Mouse (Mus musculus): ENCODE measurements around the gene Spdye4a.

Gene Spdye4a

GRCm38 (mm10) chr5:143226790-143227189 is at the start of gene Spdye4a:
Spdye4a (minus strand) TSS chr5:143226890.
- DNase-seq: no peak

- DNase-seq: no peak
Observed at GRCm38 (mm10) chr5:143275761-143276160, 49.1 kb upstream of the Spdye4a start.

DNA sequence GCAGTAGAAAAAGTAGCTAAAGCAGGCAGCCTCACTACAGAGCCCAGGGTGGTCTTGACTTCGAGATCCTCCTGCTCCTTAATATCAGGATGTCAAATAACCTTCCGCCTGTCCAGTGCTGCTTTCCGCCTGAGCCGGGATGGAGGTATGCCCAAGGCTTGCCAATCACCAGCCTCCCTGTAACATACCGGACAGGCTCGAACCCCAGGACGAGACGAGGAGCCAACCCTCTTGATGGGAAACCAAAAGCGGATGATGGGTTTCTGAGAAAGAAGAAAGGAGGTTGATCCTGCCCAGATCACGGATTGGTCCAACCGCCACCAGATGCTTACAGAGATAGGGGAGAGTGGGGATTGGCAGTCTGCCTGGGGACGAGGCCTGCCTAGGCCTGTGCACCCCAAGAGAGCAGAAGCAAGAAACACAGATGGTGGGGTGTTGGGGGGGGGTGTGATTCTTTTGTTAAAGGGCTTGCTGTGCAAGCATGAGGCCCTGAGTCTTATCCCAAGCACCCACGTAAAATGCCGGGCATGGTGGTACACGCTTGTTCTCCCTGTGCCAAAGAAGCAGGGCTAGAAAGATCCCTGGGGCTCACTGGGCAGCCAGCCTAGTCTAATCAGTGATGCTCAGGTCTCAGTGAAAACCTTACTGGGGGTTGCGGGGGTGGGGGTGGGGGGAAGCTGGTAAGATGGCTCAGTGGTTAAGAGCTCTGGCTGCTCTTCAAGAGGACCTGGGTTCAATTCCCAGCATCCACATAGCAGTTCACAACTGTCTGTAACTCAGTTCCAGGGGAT is 46.0 kb upstream of the Spdye4a start:
- DNase-seq: no peak

- DNase-seq: no peak
Observed at GRCm38 (mm10) chr5:143272108-143272507, 45.4 kb upstream of the Spdye4a start.

DNA sequence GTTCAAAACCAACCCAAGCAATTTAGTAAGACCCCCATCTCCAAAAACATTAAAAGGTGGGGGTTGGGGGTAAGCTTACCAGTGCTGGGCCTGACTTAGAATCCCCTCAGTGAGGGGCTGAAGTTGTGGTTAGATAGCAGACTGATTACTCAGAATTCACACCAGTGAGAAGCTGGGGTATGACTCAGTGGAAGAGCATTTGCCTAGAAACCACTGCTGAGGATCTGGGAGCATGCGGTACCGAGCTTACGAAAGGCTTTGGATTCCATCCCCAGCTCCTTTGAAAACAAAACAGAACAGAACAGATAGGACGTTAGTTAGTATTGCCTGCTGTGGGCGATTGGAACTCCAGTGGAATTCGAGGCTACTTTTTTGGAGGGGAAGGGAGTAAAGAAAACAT is 45.0 kb upstream of the Spdye4a start:
- no peak for DNase-seq

DNA sequence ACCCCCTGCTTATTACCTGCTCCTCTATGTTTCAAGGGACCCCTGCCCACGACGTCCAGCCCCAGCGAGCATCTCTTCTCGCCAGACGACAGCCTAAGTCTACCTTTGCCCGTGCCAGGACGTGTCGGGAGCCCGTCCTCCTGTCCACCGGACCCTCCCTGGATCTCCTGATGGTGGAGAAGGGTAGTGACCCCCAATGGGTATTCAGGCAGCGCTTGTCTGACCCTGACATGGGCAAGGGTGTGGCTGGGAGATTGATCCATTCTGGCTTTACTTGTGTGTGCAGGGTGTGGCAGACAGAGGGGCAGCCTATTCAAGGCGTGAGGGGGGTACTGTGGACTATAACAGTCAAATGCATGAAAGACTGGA is 43.4 kb upstream of the Spdye4a start:
- DNase-seq: no peak

DNA sequence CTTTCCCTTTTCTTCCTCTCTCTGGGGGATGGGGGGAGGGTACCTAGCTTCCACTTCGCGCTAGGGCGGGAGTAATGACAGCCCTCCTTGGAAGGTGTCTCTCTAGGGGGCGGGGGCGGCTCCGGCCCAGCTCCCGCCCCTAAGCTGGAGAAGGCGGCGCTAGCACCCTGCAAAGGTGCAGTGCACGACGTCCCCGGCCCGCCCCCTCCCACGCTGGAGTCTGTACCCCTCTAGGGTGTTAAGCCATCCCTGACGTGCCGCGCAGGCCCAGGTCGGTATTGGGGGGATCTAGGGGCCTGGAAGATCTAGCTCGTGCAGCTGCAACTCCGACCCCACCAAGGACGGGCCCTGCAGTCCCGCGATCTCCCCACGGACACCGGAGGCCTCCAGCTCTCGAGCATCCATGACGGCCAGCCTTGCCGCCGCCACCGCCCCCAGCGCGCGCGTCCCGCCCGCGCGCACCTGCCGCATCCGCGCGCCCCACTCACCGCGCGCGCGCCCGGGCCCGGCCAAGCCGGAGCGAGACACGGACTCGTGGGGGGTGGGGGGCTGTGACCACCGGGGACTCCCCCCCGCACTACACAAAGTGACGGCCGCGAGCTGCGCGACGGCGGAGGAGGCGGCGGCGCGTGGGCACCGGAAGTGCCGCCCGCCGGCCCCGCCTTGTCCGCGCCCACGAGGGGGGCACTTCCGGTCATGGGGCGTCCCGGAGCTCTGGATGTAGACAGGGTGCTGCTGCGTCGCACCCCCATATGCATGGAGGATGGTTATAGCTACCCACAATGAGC is 42.9 kb upstream of the Spdye4a start, which contains the start of gene Zfp316:
Gene Zfp316 (minus strand): TSS at position 660 of the 788 bp plus-strand sequence.
- peak; percentile 83 for DNase-seq

DNA sequence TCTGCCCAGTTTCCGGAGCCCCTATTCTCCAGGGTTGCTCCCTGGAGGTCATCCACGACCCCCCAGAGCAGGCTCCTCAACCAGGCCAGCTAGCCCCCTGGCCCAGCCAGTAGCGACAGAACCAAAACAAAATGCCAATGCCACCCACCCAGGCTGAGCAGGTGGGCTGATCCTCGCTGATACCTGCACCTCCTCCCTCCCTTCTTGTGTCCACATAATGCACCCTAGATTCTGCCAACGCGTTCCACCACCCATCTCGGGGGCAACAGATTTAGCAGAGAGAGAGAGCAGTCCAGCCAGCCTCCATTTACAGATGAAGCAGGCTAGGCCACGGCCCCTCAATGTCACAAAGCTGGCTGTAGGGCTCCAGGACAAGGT is 42.3 kb upstream of the Spdye4a start:
- peak; percentile 59 for DNase-seq

DNA sequence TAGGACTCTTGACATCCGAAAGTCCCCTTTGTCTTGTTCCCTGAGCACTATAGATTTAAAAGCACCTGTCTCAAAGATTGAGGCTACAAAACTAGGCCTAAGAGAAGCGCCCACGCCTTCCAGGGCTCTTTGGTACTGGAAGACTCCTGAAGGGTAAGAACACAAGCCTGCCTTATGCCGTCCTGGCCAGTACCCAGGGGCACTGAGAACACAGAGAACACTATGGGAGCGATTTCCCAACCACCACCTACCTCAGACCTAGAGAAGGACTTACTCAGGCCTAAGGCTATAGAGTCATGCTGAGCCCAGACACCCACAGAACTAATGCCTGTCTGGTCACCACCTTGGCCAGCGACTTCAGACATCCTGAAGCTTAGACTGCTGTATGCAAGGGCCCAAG is 40.1 kb upstream of the Spdye4a start:
- no peak for DNase-seq

DNA sequence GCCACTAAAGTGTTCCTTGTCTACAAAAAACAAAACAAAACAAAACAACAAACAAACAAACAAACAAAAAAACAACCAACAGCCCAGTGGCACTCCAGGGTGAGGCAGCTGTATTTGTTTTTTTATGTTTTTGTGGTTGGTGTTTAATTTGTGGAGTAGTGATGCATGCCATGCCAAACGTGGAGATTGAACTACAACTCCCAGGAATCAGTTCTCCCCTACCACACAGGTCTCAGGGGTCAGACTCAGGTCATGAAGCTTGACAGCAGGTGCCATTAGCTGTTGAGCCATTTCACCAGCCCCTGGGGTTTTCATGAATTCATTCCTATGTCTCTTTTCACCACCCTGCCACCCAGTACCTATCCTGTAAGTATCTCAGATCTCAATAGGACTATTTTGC is 38.7 kb upstream of the Spdye4a start:
- DNase-seq: no peak

GRCm38 (mm10) chr5:143264689-143265088 is 38.0 kb upstream of the Spdye4a start:
- DNase-seq: no peak

- no peak for DNase-seq
Observed at GRCm38 (mm10) chr5:143261636-143262035, 34.9 kb upstream of the Spdye4a start.

GRCm38 (mm10) chr5:143255802-143256201 is 29.1 kb upstream of the Spdye4a start:
- no peak for DNase-seq

- no peak for DNase-seq
Observed at GRCm38 (mm10) chr5:143255131-143255519, 28.4 kb upstream of the Spdye4a start.

DNA sequence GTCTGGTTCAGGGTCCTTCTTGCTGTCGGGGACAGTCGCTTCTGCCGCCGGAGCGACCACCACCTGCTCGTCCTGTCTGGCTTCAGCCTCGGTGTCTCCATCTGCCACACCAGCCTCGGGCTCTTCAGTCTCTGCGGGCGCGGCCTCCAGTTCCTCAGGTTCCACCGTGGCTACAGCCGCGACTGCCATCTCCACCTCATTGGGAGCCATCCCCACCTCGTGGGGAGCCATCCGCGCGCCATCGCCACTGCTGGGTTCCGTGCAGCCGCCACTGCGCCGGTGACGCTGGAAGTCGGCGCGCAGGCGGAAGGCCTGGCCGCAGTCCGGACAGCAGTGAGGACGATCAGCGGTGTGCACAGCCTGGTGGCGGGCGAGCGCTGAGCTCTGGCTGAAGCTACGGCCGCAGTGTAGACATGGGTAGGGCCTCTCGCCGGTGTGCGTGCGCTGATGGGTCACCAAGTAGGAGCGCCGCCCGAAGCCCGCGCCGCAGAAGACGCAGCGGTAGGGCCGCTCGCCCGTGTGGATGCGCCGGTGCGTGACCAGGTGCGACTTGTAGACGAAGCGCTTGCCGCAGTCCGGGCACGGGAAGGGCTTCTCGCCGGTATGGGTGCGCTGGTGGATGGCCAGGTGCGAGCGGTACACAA is 27.9 kb upstream of the Spdye4a start:
- peak; percentile 63 for DNase-seq

DNA sequence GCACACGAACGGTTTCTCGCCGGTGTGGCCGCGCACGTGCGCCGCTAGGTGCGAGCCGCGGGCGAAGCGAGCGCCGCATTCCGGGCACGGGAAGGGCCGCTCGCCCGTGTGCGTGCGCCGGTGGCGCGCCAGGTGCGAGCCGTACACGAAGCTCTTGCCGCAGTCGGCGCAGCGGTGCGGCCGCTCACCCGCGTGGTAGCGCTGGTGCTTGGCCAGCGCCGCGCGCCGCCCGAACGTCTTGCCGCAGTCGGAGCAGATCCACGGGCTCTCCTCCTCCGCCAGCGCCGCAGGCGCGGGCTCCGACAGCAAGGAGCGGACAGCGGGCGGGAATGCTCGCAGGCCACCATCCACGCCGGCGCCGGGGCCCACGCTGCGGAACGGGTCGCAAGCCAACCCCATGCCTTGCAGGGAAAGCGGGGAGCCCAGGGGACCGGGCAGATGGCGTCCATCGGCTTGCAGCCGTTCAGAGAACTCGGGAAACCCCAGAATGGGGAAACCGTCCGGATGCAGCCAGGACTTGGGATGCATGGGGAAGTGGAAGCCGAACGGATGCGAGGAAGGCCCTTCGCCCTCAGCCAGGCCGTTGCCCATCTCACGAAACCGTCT is 27.3 kb upstream of the Spdye4a start:
- peak; percentile 75 for DNase-seq

- peak; percentile 79 for DNase-seq
Observed at GRCm38 (mm10) chr5:143253186-143253880, 26.6 kb upstream of the Spdye4a start.

GRCm38 (mm10) chr5:143252791-143253185 is 26.1 kb upstream of the Spdye4a start:
- DNase-seq: no peak

DNA sequence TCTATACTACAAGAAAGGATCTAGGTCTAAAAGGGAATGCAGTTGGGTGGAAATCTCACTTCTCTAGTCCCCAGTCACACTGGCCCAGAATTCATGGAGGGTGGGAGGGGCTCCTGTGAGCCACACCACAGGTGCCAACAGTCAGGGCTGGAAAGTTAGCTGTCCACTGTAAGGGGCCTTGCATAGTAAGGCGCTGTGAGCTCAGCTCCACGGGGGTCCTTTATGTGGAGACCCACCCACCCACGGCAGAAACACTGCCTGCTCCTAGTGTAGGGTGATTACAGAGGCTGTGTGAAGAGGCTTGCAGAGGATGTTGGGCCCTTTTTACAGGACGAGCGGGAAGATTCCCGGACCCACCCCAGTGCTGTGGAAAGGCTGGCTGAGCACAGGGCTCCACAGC is 25.3 kb upstream of the Spdye4a start:
- peak; percentile 51 for DNase-seq

GRCm38 (mm10) chr5:143244926-143245325 is 18.2 kb upstream of the Spdye4a start:
- no peak for DNase-seq

GRCm38 (mm10) chr5:143236036-143236435 is 9.3 kb upstream of the Spdye4a start:
- DNase-seq: no peak

- DNase-seq: peak; percentile 97
Observed at GRCm38 (mm10) chr5:143235028-143235693, 8.5 kb upstream of the Spdye4a start, which contains the start of gene Zfp12. Zfp12 (plus strand) TSS chr5:143235163.

Measured in cerebellum, adult 9-11 months (tissue).